Mouse (Mus musculus) spleen, postnatal 10 days (tissue): ENCODE data around the gene 1810046K07Rik.

Source experiments
- DNase-seq, 2 experiments: peaks; one replicate each; pipeline ENCODE4 v3.0.0; 2021 to 2022; ENCODE audit warnings: low spot score in 2 of 2

The 1810046K07Rik gene

DNA sequence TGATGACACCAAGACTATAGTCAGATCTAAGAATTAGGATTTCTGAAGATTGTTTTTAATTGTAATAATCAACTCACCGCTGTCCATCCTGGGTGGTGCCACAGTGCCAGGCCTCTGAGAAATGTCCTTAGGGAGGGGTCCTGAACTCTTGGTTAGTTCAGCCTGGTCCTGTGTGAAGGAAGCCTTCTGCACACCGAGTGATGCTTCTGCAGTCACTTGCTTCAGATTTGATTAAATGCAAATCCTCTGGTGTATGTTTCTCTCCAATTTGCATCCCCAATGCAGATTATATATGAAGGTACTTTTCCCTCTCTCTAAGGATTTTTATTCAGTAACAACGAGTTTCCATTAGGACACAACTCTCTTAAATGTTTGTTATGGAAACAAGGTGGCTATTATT, at the start of gene 1810046K07Rik:
Gene 1810046K07Rik (minus strand): TSS at position 187 of the 400 bp plus-strand sequence.
- no peak for DNase-seq

DNA sequence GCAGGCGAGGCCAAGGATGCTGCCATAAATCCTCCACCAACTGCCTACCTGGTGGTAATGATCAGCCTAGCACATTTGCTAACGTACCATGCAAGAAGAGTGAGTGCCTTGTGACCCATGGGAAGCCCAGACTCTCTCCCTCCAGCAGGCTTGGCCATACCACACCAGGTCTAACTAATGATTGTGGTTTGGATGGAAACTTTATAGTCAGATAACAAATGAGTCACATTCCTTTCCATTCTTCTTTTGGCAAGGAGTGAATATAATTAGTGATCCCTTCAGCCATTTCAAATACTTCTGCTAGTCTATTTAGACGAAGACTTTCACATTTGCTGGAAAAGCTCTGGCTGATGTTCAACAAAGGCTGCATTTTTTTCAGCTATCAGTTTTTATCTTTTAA, 40.8 kb upstream of the 1810046K07Rik start:
- DNase-seq: no peak

DNA sequence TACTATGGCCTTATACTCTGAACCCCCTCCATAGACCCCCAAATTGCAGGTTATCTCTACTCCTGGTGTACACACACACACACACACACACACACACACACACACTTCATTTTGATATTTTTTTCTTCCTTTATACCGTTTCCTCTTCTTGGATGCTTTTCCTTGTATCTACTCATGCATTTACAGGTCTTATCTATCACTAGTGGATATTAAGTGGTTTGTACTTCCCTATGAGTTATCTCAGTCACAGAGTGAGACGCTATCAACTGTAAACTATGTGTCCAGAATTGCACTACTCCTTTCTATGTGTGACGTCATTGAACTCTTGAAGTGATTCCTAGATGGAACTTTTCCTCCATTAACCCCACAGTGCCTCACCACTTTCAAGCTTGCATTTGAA, 38.4 kb upstream of the 1810046K07Rik start:
- DNase-seq: no peak

DNA sequence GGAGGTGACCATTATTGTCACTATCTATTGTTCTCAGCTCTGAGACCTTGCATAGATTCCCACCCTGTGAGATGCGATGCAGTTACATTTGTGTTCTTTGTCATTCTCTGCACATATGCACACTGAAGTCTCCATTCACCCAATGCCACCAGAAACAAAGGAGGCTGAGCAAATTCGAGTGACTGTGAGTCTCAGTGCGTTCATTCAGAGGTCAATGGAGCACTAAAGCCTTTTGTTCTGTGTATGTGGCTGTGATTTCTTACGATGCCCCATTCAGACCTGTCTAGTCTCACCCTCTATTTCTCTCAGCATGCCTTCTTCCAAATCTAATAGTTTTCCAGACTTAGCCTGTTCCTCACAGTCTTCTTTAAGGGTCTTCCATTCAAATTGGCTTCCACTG, 35.3 kb upstream of the 1810046K07Rik start:
- DNase-seq: no peak

DNA sequence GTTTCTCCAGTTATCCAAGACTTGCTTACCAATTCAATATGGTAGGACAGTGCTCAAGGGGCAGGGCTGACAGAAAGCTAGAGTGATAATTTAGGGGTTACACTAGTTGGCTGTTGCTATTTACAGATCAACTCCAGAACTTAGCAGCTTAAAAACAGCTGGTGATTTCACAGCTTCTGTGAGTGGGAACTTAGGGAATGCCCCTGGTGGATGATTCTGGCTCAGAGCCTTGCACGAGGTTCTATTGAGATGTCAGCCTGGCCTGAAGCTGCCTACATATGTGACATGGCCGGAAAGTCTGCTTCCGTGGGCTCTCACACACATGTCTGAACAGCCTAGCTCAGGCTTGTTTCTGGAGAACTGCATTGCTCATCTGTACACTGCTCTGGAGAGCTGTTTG, 24.8 kb upstream of the 1810046K07Rik start:
- no peak for DNase-seq

DNA sequence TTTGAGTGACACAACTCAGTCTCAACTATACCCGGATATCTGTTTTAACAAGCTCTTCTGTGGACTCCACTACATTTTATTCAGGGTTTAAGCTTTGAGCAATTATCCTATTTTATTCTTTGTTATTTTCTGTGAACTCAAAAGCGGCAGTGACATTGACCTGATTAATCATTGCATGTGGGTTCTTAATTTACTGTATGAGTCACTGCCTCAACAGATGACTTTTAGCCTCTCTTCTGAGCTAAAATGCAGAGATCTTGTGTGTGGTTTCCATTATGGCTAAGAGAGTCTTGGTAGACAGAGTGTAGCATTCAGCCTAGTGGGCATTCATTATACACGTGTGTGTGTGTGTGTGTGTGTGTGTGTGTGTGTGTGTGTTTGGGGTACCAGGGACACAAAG, 24.2 kb upstream of the 1810046K07Rik start:
- DNase-seq: no peak

DNA sequence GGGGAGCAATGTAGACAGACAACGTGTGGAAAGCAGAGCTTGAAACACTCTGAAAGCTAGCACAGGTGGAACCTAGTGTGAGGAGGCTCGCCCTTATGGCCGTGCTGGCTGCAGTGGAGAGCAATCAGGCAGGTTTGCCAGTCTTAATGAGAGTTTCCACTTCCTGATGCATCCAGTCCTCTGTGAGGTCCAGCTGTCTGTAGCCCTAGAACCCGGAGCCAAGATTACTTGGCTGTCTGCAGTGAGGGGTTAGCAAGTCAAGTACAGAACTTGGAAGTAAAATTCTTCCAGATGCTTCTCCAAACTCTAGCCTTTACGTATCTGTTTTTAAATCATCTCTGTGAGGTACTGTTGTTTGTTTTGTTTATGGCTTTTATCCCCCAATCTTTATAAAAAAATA, 20.7 kb upstream of the 1810046K07Rik start:
- no peak for DNase-seq

DNA sequence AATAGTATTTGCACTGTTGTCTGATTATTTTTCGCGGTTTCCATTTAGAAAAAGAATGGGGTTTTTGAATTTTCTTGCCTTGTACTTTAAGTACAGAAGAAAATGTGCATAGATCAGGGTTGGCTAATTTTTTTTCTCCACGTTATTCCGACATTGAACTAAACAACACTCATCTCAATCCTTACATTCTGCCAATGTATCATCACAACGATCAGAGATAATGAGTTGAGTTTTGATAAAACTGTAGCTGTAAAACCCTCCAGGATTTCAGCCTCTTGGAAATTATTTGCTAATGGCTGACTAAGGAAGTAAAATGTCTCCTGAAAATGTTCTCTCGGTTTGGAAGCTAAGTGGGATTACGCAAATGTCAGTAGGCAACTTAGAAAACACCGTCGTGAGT, 17.1 kb upstream of the 1810046K07Rik start:
- DNase-seq: no peak

DNA sequence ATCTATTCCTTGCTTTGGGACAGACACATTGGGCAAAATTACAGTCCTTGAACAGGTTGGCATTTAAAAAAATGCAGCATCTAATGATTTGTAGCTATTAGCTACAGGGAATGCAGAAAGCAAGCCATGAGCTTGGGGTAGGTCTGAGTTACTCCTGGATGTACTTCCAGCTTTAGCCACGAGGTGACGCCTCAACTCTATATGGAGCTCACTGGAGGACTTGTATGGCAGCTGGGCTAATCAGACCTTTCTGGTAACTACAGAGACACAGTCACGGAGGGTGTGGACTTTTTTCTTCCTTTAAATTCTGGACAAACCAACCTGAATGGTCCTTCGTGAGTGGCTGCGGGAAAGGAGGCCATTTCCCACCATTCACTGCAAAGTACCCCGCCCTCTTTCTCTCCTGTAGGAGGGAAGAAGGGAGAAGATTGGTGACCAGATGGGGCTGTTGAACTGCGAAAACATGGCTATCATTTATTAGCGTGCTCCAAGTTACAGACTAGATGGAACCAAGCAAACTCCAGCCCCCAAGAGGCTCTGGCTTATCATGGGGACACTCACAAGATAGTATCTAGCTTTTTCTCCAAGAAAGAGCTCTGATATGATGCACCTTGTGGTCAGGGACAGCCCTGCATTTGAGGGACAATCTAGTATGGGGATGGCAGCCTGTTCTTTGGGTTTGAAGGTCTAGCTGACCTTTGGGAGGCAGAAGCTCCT, 6.7 kb upstream of the 1810046K07Rik start:
- peak; percentile 23 to 72 for DNase-seq

DNA sequence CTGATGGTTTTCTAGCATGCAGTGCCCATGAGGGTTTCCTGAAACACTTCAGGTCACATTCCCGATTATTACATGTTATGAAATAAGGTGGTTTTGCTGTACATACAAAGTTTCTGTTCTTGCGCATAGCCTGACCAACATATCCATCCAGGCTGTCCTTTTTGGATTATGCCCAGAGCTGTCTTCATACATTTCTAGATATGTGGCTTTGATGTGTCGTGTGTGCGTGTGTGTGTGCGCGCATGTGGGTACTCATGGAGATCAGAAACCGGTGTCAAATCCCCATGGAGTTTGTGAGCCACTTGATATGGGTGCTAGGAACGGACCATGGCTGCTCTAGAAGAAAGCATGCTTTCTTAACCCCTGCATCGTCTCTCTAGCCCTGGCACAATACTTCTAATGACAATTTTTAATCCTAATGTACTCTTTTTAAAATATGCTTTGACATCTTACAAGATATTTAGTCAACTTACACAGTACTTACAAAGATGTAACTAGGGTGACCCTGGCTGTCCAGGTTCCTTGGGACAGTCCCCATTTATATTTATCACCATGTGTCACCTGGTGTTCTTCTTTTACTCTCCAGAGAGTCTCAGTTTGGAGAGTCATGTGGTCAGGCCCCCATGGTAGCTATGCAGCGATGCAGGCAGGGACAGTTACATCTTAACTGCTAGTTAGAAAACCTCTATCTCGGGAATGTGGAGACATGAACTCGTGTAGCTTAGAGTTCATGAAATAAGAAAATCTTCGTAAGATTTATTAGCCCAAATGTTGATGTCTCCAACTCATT, 2.9 kb upstream of the 1810046K07Rik start:
- no peak for DNase-seq

DNA sequence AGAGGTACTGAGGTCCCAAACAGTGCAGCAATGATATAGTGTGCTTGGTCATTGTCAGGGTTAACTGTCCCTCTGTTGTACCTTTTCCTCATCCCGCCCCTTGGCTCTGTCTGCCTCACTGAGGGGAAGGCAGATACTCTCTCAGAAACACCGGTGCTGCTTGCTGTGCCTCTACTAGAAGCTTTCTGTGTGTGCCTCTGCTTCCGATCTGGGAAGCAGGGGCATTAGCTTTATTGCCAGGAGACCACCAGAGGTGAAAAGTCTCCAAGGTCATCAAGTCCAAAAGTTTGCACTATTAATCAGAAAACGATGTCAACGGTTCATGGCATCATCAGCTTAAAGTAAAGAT, 1.2 kb downstream of the 1810046K07Rik start:
- DNase-seq: no peak

DNA sequence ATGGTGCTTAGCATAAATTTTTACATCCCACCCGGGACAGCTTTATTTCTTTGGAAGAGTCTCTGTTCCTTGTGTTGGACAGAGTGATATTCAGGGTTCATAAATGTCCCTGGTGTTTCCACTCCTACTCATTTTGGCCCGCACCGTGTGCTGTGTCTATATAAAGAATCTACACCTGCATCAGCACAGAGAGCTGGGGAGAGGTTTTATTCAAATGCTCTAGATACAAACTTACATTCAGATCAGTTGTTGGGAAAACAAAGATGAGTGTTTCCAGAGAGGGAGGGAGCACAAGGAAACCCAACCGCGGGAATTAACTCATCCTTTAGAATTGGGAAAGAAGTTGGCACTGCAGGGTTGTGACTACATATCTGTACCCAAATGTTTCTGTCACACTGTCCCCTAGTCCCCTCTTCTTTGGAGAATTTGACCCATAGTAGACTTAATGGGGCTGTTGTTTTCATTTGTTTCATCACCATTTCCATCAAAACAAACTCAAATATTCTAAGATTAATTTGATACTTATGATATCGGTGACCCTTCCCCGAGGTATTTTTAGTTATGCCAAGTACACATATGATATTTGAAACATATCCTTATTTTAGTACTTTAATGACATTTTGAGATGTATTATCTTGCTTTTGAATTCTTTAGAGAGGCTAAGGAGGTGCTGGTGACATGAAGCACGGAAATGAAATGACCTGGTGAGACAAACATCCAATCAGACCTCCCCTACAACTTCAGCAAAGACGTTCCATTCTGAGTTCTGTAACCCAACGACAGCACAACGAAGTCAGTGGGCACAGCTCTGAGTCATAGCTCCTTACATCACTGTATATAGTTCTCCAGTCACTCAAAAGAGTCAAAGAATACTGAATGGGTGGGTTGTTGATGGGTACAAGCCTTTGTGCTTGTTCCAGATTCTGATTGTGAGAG, 1.8 kb downstream of the 1810046K07Rik start:
- no peak for DNase-seq

DNA sequence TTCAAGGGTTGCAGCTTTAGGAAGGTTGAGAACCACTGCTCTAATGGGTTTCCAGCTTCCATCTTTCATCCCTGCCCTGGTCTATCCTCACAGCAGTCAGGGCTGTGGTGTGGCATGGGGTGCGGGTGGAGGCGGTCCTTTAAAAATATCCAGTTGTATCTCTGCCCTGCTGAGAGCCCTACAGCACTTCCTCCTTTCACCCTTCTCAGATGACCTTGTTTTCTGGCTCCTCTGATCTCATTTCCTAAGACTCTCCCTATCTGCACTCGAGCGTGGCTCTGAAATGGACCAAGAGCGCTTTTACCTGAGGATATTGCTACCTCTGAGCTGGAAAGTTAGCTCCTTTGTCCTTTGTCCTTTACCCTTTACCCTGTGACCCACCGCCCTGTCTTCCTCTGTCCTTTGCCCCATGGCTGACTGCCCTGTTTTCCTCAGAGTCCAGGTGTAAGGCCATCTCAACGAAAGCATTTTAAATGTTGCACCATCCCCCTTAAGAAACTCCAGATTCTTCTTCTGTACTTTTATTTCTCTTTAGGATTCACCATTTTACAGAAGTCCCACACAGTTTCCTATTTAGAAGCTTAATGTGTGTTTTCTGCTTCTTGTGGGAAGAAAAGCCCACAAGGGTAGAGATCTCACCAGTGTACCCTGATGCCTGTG, 4.2 kb downstream of the 1810046K07Rik start:
- no peak for DNase-seq

DNA sequence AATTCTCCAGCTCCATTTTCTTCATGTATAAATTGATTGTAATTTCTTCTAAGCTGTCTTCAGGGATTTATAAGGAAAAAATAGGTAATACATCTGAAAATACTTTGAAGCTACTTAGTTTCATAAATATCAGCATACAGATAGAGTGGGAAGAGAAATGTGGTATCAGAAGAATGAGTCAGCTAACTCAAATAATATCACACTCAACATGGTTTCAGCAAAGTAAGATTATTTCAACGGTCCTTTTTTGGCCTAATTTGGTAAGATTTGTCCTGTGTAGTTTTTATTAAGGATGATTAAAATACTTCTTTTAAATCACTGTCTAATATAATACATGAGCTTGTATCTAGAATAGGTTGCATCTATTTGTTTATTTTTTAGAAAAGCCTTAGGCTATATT, 8.6 kb downstream of the 1810046K07Rik start:
- DNase-seq: no peak

DNA sequence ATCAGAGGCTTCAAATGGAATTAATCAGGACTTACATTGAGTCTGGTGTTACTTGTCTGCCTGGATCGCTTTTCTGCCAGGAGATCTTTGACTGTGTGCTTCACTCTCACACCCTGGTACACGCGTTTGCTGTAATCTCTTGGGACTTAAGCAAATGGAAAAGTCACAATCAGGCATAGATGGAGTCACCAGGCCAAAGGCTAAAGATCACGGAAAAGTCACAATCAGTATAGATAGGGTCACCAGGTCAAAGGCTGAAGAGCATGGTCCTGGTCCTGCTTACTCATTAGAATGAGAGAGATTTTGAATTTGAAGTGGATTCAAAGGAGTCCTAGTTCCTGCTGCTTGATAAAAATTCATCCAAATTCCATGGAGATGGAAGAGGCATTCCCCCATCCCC, 10.5 kb downstream of the 1810046K07Rik start:
- DNase-seq: no peak

DNA sequence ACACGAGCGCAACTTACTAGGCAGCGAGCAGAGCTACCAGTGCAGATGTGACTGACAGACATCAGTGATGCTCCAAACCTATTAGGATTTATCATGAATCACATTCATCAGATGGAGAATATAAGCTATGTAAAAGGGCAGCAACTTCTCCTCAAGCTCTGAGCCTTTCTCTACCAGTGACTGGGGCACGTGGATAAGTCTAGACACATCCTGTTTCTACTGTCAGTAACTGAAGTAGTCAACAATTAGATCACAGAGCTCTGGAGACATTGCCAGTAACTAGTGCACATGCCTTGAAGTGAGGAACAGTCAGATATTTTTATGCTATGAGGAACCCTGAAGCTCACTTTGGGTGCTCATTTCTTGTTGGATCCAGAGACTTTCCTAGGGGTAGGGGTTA, 11.4 kb downstream of the 1810046K07Rik start:
- DNase-seq: no peak

DNA sequence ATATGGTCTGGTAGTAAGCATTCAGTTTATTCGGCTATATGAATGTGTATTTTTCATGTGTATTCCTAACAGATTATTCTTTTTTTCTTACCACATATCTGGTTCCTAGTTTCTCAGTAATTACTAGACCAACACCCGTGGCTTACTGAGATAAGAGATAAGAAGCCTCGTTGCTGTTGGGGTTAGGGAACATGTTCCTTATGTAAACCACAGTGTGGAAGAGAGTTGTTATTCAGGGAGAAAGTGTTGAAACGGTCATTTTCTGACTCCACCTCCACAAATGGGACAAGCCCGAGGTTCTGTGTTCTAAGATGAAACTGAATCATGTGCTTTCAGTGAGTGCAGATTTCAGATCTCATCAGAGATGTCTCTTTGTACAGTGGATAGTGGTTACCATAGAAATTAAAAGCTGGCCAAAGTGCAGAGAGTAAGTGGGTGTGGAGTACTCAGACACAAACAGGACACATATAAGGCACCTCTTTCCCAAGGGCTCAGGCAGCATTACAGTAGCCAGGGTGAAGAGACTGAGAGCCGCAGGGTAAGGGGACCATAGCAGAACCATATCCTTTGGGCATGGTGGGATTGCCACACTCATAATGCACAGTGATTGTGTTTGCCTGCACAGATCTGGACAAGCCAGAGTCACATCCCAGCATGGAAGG, 13.2 kb downstream of the 1810046K07Rik start:
- DNase-seq: no peak

DNA sequence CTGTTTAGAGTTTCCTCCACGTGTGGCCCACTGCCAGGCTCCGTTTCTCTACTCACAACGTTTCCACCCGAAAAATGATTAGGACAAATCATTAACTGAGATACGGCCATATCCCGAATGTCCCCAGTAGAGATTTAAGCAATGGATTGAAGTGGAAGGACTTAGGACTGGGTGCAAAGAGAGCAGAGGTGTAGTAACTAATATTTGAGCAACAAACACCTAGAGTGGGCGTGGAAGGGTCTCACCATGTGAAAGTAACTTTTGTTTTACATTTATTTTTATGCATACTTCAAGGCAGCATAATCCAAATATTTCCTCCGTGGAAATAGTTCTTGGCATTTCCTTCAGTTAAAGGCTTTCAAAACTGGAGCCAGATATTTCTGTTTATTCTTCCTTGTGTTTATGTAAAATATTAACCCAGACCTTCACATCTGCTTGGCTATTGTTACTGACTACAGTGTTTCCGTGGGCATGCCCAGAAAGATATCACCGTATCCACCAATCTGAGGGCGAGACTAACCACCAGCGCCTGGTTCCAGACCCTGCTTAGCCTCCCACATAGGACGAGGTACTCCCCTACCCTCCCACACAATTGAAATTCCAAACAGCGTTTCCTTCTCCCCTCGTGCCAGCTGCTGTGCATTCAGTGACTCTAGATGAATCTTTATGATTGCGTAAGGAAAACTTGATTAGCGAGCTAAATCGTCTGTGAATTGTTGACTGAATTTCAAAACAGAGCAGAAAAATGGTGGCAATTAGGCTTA, 16.0 kb downstream of the 1810046K07Rik start:
- DNase-seq: no peak

DNA sequence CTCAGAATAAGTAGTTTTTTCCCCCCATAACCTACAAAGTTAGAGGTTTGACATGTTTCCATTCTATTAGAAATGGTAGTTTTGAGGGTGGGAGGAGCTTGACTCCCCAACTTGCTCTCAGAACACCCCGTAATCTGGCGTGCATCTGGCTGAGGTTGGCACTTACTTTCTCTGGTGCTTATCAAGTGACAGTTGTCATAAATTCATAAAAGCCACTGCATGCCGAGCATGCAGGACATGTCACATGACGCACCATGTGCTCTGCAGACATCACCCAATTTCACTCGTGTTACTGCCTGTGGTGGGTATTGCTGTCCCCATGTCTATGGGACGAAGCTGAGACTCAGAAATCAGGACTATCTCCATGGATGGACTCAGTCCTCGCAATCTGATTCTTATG, 18.2 kb downstream of the 1810046K07Rik start:
- no peak for DNase-seq

DNA sequence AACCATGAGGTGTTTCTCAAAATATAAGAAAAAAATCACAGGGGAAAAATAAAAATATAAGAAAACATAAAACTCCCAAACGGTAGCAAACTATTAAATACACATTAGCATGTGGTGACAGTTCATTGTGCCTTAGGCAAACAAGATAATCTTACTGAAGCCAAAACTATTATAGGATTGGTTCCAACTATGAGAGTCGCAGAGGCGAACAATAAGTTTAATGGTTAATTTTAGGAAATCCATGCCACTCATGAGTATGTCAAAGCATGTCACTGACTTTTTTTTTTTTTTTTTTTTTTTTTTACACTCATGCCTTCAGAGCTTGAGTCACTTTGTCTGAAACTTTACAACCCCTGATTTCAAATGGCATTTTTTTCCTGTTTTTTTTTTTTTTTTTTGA, 22.4 kb downstream of the 1810046K07Rik start:
- no peak for DNase-seq

DNA sequence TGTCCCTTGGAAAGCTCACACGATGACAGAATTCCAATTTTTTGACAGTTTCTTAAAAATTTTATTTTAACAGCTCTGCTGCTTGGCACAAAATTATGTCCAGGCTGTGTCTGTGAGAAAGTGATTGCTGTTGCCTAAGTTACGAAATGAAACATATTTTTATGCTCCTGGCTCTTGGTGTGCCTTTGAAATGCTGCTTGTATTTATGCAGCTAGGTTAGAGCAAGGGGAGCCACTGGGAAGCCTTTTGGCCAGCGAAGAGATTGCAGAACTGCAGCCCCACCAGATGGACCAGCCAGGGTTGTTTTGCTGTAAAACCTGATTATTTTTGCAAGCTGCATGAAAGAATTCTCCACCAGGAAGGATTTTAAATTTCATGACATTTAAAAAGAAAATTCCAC, 23.6 kb downstream of the 1810046K07Rik start:
- DNase-seq: no peak
